Mouse (Mus musculus) left cerebral cortex, postnatal 14 days (tissue): Measurements from ENCODE around the gene BC052040. TPM values are rescaled to one million over a fixed set of nuclear protein-coding genes. Genes with fewer than 3 reads are reported as not detected.

Experiments used
- DNase-seq, 2 experiments: peaks; one replicate each; pipeline ENCODE4 v3.0.0; 2021 to 2022; ENCODE audit warnings: low spot score in 2 of 2, mixed read lengths in 1 of 2
- intact Hi-C: fragments of 180-260 bp; cut with DNase I; formaldehyde crosslinking; loops from one replicate; pipeline ENCODE4 v1.15.1; 2025
- total RNA-seq, 2 experiments: library from RNA; stranded (reverse); gene quantifications; 2 replicates each; pipeline ENCODE4 v1.2.3; 2021

BC052040 gene
- total RNA-seq, 2 experiments from 2014 or later: 6.5 to 8.0 TPM

DNA sequence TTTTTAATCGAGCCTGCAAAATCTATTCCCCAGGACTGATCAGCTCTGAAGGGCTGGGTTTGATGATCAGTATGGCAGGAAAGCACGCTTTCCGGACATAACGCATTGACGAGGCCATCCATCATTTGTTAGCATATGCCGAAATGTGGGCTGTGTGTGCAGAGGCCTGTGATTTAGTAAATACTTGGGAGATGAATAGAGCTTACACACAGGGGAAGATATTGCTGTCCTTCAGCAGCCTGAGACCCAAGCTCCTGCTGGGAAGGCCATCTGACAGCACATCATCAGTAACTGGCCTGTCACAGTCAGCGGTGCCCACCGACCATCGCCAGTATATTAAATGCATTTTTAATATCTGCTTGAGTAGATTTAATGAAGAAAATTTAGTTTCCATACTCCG lies 15.5 kb downstream of the BC052040 start:
- intact Hi-C loops: no loop called here
- no peak for DNase-seq

- intact Hi-C loops: no loop called here
- DNase-seq: no peak
These were observed 16.8 kb downstream of the BC052040 start for GRCm38 (mm10) chr2:115598266-115598665.

DNA sequence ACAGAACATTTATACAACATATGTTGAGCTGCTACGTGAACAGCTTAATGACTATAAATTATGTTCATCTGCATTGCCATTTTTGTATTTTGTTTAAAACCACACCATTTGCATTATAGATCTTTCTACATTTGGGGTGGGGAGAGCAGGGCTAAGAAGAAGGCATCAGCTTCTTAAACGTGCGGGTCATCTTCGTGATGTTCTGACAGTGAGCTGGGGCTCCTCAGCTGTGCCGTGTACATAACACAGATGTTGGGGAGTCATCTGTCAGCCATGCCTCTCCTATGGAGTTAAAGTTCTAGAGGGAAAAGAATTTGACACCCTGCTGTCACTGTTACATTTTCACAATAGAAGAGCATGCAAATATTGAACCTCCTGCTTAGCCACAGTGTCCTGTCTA lies 19.2 kb downstream of the BC052040 start:
- no peak for DNase-seq
- intact Hi-C loops: no loop called here

DNA sequence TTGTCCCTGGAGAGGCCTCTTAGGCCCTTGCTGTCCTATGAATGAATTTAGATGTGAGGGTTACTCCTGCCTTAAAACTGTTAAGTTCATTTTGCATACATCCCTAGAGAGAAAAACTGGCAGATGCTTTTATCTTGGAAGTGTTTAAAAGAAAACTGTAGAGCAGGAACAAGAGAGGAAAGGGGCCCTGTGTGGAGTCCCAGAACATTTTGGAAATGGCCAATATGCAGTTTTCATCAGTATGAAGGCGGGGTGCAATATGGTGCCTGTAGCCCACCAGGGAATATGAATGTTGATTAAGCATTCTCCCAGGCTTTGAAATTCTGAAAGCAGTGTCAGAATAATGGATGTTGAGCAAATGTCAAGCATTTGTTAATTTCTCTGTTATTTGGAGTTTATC lies 19.8 kb downstream of the BC052040 start:
- intact Hi-C loops: no loop called here
- DNase-seq: no peak

DNA sequence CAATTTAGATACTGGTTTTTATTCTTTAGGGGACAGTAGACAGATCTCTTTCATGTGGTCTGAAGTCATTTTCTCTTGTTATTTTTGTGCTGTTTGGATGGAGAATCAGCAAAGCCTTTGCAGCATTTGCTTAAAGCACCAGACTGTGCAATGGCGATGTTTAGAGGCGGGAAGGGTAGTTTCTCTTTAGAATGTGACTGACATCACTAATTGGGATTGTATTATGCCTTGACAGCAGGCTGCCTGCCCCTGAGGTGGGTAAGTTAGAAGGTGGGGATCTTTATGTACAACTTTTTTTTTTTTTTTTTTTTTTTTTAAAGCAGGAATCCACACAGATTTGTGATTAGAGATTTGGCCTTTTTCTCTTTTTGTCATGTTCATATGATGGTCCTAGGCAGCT lies 20.6 kb downstream of the BC052040 start:
- intact Hi-C loops: no loop called here
- DNase-seq: no peak

DNA sequence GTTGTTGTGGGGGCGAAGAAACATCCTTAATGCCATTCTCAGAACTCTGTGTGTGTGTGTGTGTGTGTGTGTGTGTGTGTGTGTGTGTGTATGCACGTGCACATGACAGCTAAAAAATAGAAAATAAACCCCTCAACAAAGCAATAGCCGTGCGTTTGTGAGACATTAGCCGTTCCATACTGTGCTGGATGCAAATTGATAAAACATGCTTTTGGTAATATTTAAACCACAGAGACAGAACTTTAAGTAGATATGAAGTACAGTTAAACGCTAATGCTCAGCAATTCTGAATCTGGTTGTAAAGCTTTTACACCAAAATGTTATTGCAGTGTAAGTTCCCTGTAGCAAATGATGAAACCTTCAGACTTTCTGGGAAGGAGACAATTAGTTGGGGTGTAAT lies 22.6 kb downstream of the BC052040 start:
- intact Hi-C loops: no loop called here
- no peak for DNase-seq

DNA sequence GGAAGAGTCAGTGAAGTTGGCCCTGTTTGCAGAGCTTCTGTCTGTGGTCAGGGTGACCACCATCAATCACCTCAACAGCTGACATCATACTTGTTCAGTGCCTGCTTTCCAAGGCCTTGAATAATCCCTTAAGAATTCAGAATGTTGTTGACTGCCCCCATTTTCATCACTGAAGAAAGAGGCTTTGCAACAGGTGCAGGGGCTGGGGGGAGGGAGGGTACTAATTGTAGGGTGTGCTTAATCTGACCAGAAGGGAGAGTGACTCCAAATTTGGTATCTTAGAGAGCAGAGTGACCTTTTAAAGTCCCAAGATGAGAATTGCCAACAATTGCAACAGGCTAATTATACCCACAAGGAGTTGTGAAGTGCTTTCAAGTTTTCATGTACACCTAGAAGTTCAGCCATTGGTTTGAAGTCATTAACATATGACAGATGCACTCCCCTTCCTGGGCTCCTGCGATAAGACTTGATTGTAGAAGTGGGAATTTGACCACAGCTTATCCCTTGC lies 24.4 kb downstream of the BC052040 start:
- intact Hi-C loops: no loop called here
- DNase-seq: no peak

GRCm38 (mm10) chr2:115609020-115609419 lies 27.5 kb downstream of the BC052040 start:
- intact Hi-C loops: no loop called here
- DNase-seq: no peak

- no peak for DNase-seq
- intact Hi-C loops: no loop called here
These were observed 28.6 kb downstream of the BC052040 start for GRCm38 (mm10) chr2:115610092-115610491.

DNA sequence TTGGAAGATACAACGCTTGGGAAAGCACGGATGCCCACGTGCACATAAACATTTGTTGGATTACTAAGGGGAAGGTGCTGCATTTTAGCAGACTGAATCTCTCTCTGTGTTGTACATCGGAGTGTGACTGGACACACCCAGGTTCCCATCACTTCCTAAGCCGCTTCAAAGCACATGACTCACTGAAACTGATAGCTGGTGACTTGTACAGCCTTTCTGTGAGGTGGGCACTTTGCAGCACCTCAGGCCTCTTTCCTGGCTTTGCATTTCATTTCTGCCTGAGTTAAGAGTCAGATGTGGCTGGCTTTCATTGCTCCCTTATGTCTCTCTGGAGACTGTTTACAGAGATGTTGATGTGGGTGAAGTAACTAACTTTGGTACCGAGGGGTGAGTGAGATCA lies 29.0 kb downstream of the BC052040 start:
- intact Hi-C loops: no loop called here
- no peak for DNase-seq

DNA sequence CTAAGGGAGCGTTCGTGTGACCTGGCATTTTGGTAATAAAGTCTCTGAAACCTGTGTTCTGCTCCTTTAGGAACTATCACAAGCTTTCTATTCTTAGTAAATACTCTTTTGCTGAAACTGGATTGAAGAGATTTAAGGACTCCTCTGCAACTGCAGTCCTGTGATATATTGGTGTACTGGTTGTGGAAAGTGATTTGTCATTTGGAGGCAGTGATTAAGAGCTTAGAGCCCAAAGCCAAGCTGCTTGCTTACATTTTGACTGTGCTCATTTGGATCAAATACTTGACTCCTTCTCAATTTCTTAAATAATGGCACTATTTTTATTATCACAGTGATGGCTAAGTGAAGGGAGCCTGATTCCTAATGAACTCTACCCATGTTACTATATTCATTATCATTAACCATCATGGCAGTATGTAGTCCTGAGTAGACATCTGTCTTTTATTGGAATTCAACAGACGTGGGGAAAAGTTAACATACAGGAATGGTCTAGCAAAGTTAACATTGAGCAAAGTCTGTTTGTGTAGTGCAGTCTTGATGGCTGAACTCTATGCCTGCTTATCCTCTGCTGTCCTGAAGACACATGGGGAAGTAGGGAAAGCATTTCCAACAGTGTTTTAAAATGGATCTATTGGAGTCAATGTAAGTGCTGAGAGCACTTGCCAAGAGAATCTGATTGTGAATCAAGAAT lies 32.5 kb downstream of the BC052040 start:
- intact Hi-C loops: no loop called here
- no peak for DNase-seq

- no peak for DNase-seq
- intact Hi-C loops: no loop called here
These were observed 47.0 kb downstream of the BC052040 start for GRCm38 (mm10) chr2:115628471-115628870.

GRCm38 (mm10) chr2:115631031-115631434 lies 49.5 kb downstream of the BC052040 start:
- intact Hi-C loops: no loop called here
- no peak for DNase-seq

GRCm38 (mm10) chr2:115631826-115632225 lies 50.3 kb downstream of the BC052040 start:
- intact Hi-C loops: no loop called here

DNA sequence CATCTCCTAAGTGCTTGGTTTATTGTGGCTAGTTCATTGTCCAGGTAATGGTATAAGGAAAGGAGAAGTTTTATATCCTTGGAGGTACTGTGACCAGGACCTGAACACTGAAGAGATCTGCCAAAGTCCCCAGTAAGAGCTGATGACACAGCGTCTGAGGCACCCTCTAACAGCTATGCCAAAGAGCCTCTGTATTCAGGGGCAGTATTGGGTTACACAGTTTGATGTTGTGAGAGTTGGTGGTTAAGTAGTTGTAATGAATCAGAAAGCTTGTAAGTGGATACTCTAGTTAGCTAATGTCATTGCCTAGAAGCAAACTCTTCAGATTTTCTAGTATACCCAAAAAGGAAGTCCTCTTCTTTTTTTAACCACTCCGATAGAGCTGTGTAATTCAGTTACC lies 68.7 kb downstream of the BC052040 start:
- no peak for DNase-seq

More at GRCm38 (mm10) chr2:115631826-115632225, 50.3 kb downstream of the BC052040 start:
- DNase-seq: no peak

GRCm38 (mm10) chr2:115659712-115660111 lies 78.2 kb downstream of the BC052040 start:
- intact Hi-C loops: no loop called here
- DNase-seq: no peak

More for the DNA sequence above, 68.7 kb downstream of the BC052040 start:
- intact Hi-C loops: no loop called here

GRCm38 (mm10) chr2:115660213-115661120 lies 79.0 kb downstream of the BC052040 start:
- intact Hi-C loops: no loop called here
- DNase-seq: no peak

DNA sequence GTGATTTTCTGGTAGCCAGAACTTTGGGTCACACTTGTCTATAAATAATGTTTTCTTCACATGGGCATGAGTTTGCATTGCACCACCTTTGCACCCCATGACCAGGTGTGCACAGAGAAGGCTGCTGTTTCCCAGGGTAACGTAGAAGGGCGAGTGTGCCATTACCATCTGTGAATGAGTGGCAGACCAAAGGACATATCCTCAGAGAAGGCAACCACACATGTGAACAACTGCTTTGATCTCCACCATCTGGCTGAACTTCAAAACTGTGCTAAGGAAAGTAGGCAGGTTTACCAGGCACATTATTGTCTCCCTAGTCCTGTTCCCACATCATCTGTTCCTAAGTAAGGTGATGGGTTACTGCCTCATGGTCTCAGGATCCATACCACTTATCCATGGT lies 86.0 kb downstream of the BC052040 start:
- intact Hi-C loops: no loop called here
- no peak for DNase-seq

- no peak for DNase-seq
- intact Hi-C loops: no loop called here
These were observed 91.6 kb downstream of the BC052040 start for GRCm38 (mm10) chr2:115673054-115673660.

- intact Hi-C loops: no loop called here
- no peak for DNase-seq
These were observed 97.3 kb downstream of the BC052040 start for GRCm38 (mm10) chr2:115678786-115679185.
